Mouse (Mus musculus): Measurements from ENCODE around the gene Lsm12. TPM values are rescaled to one million over a fixed set of nuclear protein-coding genes. Genes with fewer than 3 reads are reported as not detected.

The Lsm12 gene
- polyA plus RNA-seq, 1 experiment from 2014 or later = 76.5 TPM

DNA sequence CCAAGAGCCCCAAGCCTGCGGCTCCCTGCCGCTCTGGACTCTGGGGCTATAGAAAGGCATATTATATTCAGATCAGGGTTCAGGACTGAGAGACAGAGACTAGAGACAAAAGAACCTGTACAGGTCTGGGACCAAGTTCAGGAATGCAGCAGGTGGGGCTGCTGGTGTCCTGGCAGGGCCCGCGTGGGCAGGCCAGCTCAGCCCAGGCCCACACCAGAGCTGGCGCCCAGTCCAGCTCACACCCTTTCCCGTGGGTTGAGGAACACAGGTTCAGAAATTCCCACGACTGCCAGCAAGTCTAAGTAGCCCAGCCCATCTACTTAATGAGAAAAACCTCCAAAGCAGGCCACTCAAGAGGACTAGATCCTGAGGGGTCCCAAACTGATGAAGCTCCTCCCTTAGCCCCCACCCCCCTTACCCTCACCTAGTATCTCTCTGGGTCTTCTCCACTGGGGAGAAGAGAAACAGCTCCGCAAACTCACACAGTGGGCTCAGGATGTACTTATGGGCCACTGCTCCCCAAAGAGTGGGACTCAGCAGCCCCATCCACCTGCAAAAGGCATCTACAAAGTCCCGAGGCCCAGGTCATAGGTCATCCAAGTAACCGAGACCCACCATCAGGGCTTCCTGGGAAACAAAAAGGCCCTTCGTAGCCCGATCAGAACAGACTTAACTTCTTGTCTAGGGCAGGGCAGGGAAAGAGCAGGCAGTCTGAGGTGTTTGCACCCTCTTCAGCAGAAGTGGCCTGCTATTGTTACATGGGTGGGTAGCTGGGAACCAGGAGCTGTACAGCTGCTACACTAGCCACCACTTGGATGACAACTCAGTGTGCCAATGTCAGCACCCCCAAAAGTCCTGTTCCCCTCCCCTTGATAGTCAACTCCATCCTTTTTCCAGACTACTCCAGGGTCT is 41.2 kb upstream of the Lsm12 start:
- Histone ChIP-seq H3K4me2 (ENCODE audit: low read depth, low read length) (no peak overlapping the region), H3K4me3 (ENCODE audit: low read depth, low read length) (no peak overlapping the region), H3K4me1 (ENCODE audit: control insufficient read depth, insufficient read depth, low read length) (peaks cover 19% of the 10 kb centered on the region), H3K27ac (replicated peaks; ENCODE audit: low read depth, low read length) (no peak overlapping the region), H3K9me3 (replicated peaks; ENCODE audit: control insufficient read depth, low read length) (no peaks in the 10 kb centered on the region), H3K9ac (replicated peaks; ENCODE audit: low read length) (no peak overlapping the region), H3K36me3 (replicated peaks; ENCODE audit: control insufficient read depth, insufficient read depth, low read depth, low read length) (no peaks in the 10 kb centered on the region), H3K27me3 (ENCODE audit: control insufficient read depth, insufficient read depth, low read length) (no peaks in the 10 kb centered on the region)
- no peak for DNase-seq (ENCODE audit: low spot score)
- 65% methylated on average over 12 of the region's 12 CpGs for WGBS
- no peak for ATAC-seq (replicated peaks; ENCODE audit: insufficient number of reproducible peaks, low FRiP score, low TSS enrichment, low read depth)

DNA sequence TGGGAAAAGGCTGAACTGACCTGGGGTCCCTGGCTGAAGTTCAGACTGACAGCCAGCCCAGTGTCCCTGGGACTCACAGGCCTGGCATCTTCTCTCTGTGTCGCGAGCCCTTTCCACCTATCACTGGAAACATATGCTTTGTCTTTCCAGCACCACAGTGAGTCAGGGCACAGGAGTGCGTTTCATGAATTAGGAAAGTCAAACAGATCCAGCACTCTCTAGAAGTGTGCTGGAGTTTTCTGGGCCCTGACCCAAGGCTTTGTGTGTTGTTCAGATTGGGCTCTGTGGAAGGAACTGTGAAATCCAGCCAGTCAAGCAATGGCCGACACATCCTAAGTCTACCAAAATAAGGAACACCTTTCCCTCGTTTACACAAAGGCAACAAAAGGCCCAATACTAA is 40.1 kb upstream of the Lsm12 start:
- 73% methylated on average over 5 of the region's 5 CpGs for WGBS
- Histone ChIP-seq H3K4me3 (ENCODE audit: low read depth, low read length) (no peak overlapping the region), H3K9me3 (replicated peaks; ENCODE audit: control insufficient read depth, low read length) (no peaks in the 10 kb centered on the region), H3K4me2 (ENCODE audit: low read depth, low read length) (peak overlapping the region; percentile 42; the same call in 1 of the 2 replicates), H3K27ac (replicated peaks; ENCODE audit: low read depth, low read length) (no peak overlapping the region), H3K9ac (replicated peaks; ENCODE audit: low read length) (peak overlapping the region; percentile 34; the same call in 1 of the 2 replicates), H3K36me3 (replicated peaks; ENCODE audit: control insufficient read depth, insufficient read depth, low read depth, low read length) (no peaks in the 10 kb centered on the region), H3K27me3 (ENCODE audit: control insufficient read depth, insufficient read depth, low read length) (no peaks in the 10 kb centered on the region), H3K4me1 (ENCODE audit: control insufficient read depth, insufficient read depth, low read length) (peaks cover 19% of the 10 kb centered on the region)
- DNase-seq (ENCODE audit: low spot score) (no peak), ATAC-seq (replicated peaks; ENCODE audit: insufficient number of reproducible peaks, low FRiP score, low TSS enrichment, low read depth) (no peak)

DNA sequence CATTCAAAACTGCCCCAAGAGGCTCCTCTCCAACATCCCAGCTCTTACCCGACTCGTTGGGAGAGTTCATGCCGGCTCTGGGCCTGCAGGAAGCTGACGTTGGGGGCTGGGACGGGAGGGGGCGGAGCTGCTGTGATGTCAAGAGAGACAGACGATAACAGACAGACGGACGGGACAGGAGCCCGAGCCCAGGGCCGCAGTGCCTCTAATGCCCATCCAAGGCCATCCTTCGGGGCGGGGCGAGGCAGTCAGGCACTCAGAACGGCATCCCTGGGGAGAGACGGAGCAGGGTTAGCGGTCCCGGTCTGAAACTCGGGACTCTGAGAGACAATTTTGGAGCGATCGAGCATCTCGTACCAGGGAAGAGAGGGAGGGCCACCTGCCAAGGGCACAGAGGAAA is 39.6 kb upstream of the Lsm12 start:
- H3K27me3 ChIP-seq (ENCODE audit: control insufficient read depth, insufficient read depth, low read length) = no peaks in the 10 kb centered on the region
- H3K9ac ChIP-seq (replicated peaks; ENCODE audit: low read length) = peak overlapping the region; percentile 34
- DNase-seq (ENCODE audit: low spot score) = no peak
- peaks cover 19% of the 10 kb centered on the region for H3K4me1 ChIP-seq (ENCODE audit: control insufficient read depth, insufficient read depth, low read length)
- H3K4me2 ChIP-seq (ENCODE audit: low read depth, low read length) = peak overlapping the region; percentile 42
- no peak for ATAC-seq (replicated peaks; ENCODE audit: insufficient number of reproducible peaks, low FRiP score, low TSS enrichment, low read depth)
- H3K4me3 ChIP-seq (ENCODE audit: low read depth, low read length) = 0 out of 2 replicates have a peak overlapping the region, but pooled peaks have one; percentile 5
- H3K27ac ChIP-seq (replicated peaks; ENCODE audit: low read depth, low read length) = no peak overlapping the region
- H3K36me3 ChIP-seq (replicated peaks; ENCODE audit: control insufficient read depth, insufficient read depth, low read depth, low read length) = no peaks in the 10 kb centered on the region
- WGBS = 8% methylated on average over 22 of the region's 22 CpGs
- no peaks in the 10 kb centered on the region for H3K9me3 ChIP-seq (replicated peaks; ENCODE audit: control insufficient read depth, low read length)

DNA sequence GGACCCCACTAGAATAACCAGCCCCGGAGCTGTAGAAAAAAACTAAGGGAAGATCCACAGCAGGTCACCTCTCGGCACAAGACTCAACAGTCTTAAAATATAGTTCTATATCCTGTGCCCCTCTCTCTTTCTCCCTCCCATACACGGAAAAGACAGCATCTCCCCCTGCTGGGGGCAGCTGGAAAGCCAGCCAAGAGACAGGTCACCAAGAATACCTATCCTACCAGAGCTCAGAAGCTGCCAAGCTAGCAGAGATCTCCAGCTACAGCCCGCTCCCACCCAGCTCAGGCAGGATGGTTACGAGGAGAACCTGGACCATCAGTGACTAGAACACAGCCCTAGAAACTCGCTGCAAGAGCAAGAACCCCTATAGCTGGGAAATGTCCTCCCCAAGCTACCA is 38.1 kb upstream of the Lsm12 start:
- Histone ChIP-seq H3K4me1 (ENCODE audit: control insufficient read depth, insufficient read depth, low read length) (peaks cover 24% of the 10 kb centered on the region), H3K27ac (replicated peaks; ENCODE audit: low read depth, low read length) (no peak overlapping the region), H3K9ac (replicated peaks; ENCODE audit: low read length) (no peak overlapping the region), H3K36me3 (replicated peaks; ENCODE audit: control insufficient read depth, insufficient read depth, low read depth, low read length) (no peaks in the 10 kb centered on the region), H3K4me2 (ENCODE audit: low read depth, low read length) (no peak overlapping the region), H3K4me3 (ENCODE audit: low read depth, low read length) (no peak overlapping the region), H3K9me3 (replicated peaks; ENCODE audit: control insufficient read depth, low read length) (no peaks in the 10 kb centered on the region), H3K27me3 (ENCODE audit: control insufficient read depth, insufficient read depth, low read length) (no peaks in the 10 kb centered on the region)
- 38% methylated on average over 6 of the region's 6 CpGs for WGBS
- DNase-seq (ENCODE audit: low spot score) = peak; percentile 72
- no peak for ATAC-seq (replicated peaks; ENCODE audit: insufficient number of reproducible peaks, low FRiP score, low TSS enrichment, low read depth)

DNA sequence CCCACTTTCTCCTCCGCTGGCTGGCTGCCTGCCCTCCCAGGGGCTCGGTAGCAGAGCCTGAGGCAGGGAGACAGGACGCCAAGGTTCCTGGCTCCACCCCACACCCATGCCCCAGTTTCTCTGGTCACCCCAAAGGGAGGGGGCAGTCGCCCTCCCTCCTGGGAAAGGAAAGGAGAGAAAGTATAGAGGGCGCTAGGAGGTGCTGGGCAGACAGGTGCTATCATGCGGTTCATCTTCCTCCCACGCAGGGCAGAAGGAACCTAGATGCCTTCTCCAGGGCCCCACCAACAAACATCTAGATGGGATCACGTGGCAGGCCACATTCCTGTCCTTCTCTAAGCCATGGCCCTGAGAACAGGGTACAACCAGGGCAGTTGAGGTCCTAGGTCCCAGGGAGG is 36.9 kb upstream of the Lsm12 start:
- H3K27me3 ChIP-seq (ENCODE audit: control insufficient read depth, insufficient read depth, low read length) = no peaks in the 10 kb centered on the region
- DNase-seq (ENCODE audit: low spot score) (no peak), ATAC-seq (replicated peaks; ENCODE audit: insufficient number of reproducible peaks, low FRiP score, low TSS enrichment, low read depth) (no peak)
- H3K4me2 ChIP-seq (ENCODE audit: low read depth, low read length) = no peak overlapping the region
- H3K9ac ChIP-seq (replicated peaks; ENCODE audit: low read length) = no peak overlapping the region
- H3K9me3 ChIP-seq (replicated peaks; ENCODE audit: control insufficient read depth, low read length) = no peaks in the 10 kb centered on the region
- H3K4me1 ChIP-seq (ENCODE audit: control insufficient read depth, insufficient read depth, low read length) = peaks cover 19% of the 10 kb centered on the region
- H3K4me3 ChIP-seq (ENCODE audit: low read depth, low read length) = no peak overlapping the region
- no peak overlapping the region for H3K27ac ChIP-seq (replicated peaks; ENCODE audit: low read depth, low read length)
- no peaks in the 10 kb centered on the region for H3K36me3 ChIP-seq (replicated peaks; ENCODE audit: control insufficient read depth, insufficient read depth, low read depth, low read length)
- WGBS = 78% methylated on average over 8 of the region's 8 CpGs

DNA sequence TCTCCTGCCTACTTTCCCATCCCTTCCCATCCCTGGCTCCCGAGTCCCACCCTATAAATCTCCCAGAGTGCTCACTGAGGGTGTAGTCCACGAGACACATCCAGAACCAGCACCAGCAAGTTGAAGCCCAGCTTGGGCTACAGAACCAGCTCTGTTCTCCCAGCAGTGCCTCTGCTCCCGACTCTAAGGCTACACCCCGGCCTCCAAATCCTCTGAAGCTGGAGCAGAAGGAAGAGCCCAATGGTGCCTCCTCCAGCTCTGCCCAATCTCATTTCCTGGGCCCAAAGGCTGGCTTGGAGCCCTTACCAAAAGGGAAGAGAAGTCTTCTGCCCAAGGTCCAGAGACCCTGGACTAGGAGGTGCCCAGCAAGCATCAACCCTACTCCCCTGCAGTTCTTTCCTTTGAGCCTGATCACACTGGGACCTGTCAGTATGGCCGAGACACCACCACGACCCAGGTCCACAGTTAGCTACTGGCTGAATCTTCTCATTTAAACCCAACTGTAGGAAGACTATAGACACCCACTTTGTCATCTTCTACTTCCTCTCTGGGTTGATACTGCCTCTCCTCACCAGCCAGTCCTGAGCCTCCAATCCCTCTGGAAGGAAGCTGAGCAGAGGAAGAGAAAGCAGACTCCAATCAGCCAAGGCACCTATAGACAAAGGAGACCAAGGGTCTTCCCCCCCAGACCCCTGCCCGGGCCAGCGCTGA is 36.3 kb upstream of the Lsm12 start:
- no peak overlapping the region for H3K4me2 ChIP-seq (ENCODE audit: low read depth, low read length)
- no peaks in the 10 kb centered on the region for H3K27me3 ChIP-seq (ENCODE audit: control insufficient read depth, insufficient read depth, low read length)
- H3K4me1 ChIP-seq (ENCODE audit: control insufficient read depth, insufficient read depth, low read length) = peaks cover 19% of the 10 kb centered on the region
- H3K36me3 ChIP-seq (replicated peaks; ENCODE audit: control insufficient read depth, insufficient read depth, low read depth, low read length) = no peaks in the 10 kb centered on the region
- H3K9me3 ChIP-seq (replicated peaks; ENCODE audit: control insufficient read depth, low read length) = no peaks in the 10 kb centered on the region
- H3K9ac ChIP-seq (replicated peaks; ENCODE audit: low read length) = no peak overlapping the region
- DNase-seq (ENCODE audit: low spot score) (no peak), ATAC-seq (replicated peaks; ENCODE audit: insufficient number of reproducible peaks, low FRiP score, low TSS enrichment, low read depth) (no peak)
- H3K4me3 ChIP-seq (ENCODE audit: low read depth, low read length) = no peak overlapping the region
- WGBS = 82% methylated on average over 8 of the region's 8 CpGs
- H3K27ac ChIP-seq (replicated peaks; ENCODE audit: low read depth, low read length) = 0 out of 2 replicates have a peak overlapping the region, but pooled peaks have one; percentile 4

DNA sequence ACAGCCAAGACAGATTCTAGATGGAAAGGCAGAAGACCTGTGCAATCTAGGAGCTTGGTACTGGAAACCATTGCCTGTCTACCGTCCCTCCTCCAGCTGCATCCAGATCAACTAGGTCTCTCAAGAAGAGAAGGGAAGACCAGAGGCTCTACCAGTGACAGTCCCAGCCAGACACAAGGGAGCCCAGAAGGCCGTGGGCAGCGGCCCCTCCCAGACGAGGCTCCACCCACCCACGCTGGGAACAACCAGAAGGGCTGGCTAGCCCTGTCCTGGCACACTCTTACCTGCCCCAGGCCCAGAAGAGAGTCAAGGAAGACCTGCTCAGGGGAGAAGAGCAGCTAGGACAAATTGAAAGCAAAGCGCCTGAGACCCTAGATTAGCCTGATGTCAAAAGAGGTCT is 35.4 kb upstream of the Lsm12 start:
- DNase-seq (ENCODE audit: low spot score) (no peak), ATAC-seq (replicated peaks; ENCODE audit: insufficient number of reproducible peaks, low FRiP score, low TSS enrichment, low read depth) (no peak)
- H3K9me3 ChIP-seq (replicated peaks; ENCODE audit: control insufficient read depth, low read length) = no peaks in the 10 kb centered on the region
- H3K4me3 ChIP-seq (ENCODE audit: low read depth, low read length) = no peak overlapping the region
- no peaks in the 10 kb centered on the region for H3K27me3 ChIP-seq (ENCODE audit: control insufficient read depth, insufficient read depth, low read length)
- H3K27ac ChIP-seq (replicated peaks; ENCODE audit: low read depth, low read length) = no peak overlapping the region
- no peak overlapping the region for H3K9ac ChIP-seq (replicated peaks; ENCODE audit: low read length)
- H3K36me3 ChIP-seq (replicated peaks; ENCODE audit: control insufficient read depth, insufficient read depth, low read depth, low read length) = no peaks in the 10 kb centered on the region
- H3K4me1 ChIP-seq (ENCODE audit: control insufficient read depth, insufficient read depth, low read length) = peaks cover 23% of the 10 kb centered on the region
- 76% methylated on average over 6 of the region's 6 CpGs for WGBS
- H3K4me2 ChIP-seq (ENCODE audit: low read depth, low read length) = no peak overlapping the region

DNA sequence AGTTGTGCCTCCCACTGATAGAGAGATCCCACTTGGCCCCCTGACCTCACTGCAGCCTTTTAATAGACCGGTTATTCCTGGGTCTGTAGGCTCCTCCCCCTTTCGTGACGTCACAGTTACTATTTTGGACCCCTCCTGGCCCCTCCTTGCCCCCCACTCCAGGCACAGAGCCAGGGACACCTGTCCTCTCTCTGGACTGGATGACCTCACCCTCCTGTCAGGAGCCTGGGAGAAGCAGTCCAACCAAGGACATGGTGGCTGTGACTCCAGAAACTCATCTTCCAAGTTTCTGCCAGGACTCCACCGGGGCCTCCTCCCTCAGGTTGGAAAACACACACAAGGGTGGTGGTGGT is 34.9 kb upstream of the Lsm12 start:
- Histone ChIP-seq H3K4me1 (ENCODE audit: control insufficient read depth, insufficient read depth, low read length) (peaks cover 21% of the 10 kb centered on the region), H3K4me2 (ENCODE audit: low read depth, low read length) (no peak overlapping the region), H3K4me3 (ENCODE audit: low read depth, low read length) (no peak overlapping the region), H3K9ac (replicated peaks; ENCODE audit: low read length) (no peak overlapping the region), H3K27me3 (ENCODE audit: control insufficient read depth, insufficient read depth, low read length) (no peaks in the 10 kb centered on the region), H3K9me3 (replicated peaks; ENCODE audit: control insufficient read depth, low read length) (no peaks in the 10 kb centered on the region), H3K27ac (replicated peaks; ENCODE audit: low read depth, low read length) (no peak overlapping the region), H3K36me3 (replicated peaks; ENCODE audit: control insufficient read depth, insufficient read depth, low read depth, low read length) (no peaks in the 10 kb centered on the region)
- ATAC-seq (replicated peaks; ENCODE audit: insufficient number of reproducible peaks, low FRiP score, low TSS enrichment, low read depth) = no peak
- 80% methylated on average over 4 of the region's 4 CpGs for WGBS
- DNase-seq (ENCODE audit: low spot score) = no peak

Measured in embryonic facial prominence, embryonic 11.5 days (tissue).